Mouse (Mus musculus): ENCODE measurements at regions not wholly inside any gene's neighbourhood (a gene's known extent, or its start where the extent isn't known, plus 50 kb on each side); places are given as distances from the start of the nearest gene placed in this dataset.

DNA sequence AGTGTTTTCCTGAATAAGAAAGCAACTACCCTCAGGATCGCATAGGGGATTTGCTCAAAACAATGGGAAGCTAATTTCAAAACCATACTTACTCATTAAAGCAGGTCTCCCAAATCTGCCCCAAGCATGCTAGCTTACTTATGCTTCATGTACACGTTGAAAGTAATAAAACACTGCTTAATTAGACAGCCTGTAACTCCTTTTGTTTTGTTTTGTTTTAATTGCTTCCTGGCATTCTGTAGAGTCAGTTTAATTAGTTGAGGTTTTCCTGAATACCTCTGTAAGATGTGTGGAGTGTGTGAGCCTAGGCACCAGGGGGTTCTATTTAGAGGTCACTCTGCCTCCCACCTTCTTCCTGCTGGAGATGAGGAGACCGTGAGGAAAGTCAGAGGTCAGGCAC lies 147.9 kb downstream of the Nufip1 start:
- TF ChIP-seq POLR2A (IDR thresholded peaks at IDR 0.05; ENCODE audit: borderline replicate concordance, insufficient read depth, low read length) (no peak), CTCF (IDR thresholded peaks at IDR 0.05; ENCODE audit: borderline replicate concordance, insufficient read depth, low read depth, low read length) (no peak)

Data from cerebellum, adult 2 months (tissue).